Mouse (Mus musculus) cerebellum, postnatal 4 days (tissue): ENCODE data around the gene Prkra.
A peak's percentile ranks its signal among the peaks of the same experiment; 100 is the strongest.
"Not testable (repeated sequence)": the region's sequence is repeated elsewhere in the genome, so short reads cannot be mapped to it uniquely, and the experiment has no call there.

Experiments
- DNase-seq, 2 experiments: peaks; one replicate each; pipeline ENCODE4 v3.0.0; 2022; ENCODE audit warnings: low spot score in 2 of 2, mixed read lengths in 1 of 2

Prkra gene

DNA sequence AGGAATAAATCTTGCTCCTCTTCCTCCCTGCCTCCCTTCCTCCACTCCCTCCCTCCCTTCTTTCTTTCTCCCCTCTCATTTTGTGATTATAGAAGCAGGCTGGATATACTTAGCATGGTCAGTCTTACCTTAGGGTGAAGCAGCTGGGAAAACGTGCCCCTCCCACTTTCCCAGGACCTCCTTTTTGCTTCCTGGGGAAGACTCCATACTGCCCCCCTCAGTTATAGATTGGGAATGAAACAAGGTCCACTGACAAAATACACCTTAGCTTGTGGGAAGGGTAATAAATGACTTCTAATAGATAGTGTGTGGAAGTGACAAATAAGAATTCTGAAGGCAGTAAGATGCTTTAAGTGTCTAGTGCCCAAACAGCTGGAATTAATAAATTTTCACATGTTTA is 8.2 kb upstream of the Prkra start:
- DNase-seq, result no peak

GRCm38 (mm10) chr2:76655444-76655843 is 7.6 kb upstream of the Prkra start:
- DNase-seq, result no peak

DNA sequence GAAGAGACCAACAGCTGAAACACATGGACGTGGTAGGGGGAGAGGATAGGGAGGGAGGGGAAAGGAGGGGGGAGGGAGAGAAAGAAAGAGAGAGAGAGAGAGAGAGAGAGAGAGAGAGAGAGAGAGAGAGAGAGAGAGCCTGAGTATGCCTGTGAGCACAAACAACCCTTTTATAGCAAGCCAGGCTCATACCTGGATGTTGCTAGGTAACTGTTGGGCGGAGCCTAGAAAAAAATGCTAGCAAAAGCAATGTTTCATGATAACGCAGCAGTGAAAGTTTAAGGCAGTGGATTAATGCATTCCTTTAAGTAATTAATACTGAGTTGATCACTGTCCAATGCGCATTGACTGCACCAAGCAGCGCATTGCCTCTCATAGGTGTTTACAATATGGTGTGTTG is 6.8 kb upstream of the Prkra start:
- no peak for DNase-seq

DNA sequence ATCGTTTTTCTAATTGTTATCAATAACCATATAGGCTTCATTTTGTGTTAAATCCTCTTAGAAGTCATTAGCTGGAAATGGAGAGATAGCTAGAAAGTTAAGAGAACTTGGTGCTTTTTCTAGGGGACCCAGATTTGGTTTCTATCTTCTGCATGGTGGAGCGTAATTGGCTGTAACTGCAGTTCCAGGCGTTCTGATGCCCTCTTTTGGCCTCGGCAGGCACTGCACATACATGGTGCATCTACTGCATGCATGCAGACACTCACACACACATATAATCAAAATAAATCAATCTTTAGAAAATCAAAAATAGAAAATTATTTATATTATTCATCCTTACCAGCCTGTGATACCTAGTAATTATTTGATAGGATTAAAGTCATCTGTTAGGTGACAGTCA is 5.3 kb upstream of the Prkra start:
- no peak for DNase-seq

GRCm38 (mm10) chr2:76648666-76649141 is 889 bp upstream of the Prkra start:
- DNase-seq, result no peak

DNA sequence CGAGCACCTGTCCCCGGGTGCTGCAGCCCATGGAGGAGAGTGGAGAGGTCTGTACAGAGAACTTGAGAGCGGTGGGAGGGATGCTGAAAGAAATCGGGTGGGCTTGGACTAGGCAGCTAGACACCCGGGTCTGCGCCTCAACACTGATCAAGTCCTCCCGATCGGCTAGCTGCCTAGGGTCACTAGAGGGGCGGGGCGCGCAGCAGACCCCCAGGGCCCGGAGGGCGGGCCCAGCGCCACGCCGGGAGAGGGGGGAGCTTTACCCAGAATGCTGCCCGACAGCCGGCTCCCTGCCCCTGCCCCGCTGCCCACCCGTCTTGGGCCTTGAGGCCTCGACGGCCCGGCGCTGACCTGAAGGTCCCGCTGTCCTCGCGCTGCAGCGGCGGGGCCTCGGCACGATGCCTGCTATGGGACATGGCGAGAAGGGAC is 360 bp downstream of the Prkra start:
- DNase-seq, result no peak

DNA sequence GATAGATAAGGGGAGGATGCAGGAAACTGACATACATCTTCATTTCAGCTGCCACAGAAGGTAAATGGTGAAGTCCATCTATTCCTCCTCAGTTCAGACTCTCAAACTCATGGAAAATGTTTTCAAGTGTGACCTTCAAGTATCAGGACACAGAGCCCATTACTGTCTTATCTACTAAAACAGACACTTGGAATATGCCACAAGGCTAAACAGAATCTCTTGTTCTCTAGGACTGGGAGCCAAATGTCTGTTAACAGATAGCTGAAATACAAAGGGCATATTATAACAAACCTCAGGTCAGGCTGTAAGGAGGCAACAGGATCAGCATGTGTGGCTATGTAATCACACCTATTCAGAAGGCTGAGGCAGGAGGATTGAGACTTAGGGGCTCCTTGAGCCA is 4.0 kb downstream of the Prkra start:
- DNase-seq, result no peak

DNA sequence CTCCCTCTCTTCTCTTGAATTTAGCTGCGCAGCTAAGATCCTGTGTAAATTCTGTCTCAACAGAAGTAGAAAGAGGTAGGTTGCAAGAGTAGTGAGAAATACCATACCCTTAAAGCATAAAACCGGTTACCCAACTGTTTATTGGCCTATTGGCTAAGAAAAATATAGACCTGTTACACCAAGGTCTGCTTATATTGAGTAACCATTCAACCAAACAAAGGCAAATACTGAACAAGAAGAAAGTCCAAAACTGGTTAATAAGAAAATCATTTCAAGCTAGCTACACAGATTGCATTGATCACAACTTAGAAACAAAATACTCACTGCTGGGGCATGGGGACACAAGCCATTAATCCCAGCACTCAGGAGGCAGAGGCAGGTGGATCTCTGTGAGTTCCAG is 8.2 kb downstream of the Prkra start:
- no peak for DNase-seq

- no peak for DNase-seq
These were observed 16.2 kb downstream of the Prkra start for GRCm38 (mm10) chr2:76631600-76631999.

DNA sequence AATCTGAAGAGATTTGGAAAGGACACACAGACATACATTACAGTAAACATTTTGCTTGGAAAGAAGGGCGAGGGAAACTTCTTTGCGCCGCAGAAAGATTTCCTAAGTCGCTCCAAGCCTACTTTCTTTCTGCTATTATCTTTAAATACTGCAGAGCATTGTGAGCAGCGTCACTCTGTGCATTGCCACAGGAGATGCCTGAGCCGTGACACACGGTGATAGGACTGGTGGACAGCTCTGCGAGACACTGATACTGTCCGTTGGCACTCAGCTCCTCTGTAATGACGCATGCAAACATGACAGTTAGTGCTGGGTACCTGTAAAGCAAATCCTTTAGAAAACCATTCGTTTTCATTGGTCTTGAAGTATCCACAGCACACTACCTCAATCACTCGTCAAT is 17.5 kb downstream of the Prkra start:
- no peak for DNase-seq

DNA sequence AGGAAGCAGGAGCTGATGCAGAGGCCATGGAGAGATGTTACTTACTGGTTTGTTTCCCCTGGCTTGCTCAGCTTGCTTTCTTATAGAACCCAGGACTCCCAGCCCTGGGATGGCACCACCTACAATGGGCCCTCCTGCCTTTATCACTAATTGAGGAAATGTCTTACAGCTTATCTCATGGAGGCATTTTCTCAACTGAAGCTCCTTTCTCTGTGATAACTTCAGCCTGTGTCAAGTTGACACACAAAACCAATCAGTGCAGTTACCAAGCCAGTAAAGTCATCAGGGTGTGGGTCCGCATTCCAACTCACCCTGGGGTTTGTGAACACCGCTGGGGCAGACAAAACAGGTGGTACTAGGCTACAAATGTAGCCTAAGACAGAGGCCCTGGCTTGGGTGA is 25.5 kb downstream of the Prkra start:
- not testable (repeated sequence) for DNase-seq

DNA sequence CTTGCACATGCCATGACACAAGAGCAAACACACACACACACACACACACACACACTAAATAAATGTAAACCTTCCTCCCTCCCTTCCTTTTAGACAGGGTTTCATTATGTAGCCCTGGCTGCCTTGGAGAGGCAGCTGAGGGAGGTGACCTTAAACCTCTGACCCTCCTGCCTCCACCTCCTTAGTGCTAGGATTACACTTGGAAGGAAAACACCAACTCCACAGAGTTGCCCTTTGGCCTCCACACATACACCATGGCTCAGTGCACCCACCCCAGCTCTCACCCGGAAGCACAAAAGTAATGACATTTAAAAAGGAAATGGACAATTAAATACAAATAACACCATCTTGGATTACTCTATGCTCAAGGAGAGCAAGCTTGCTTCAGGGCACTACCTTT is 26.1 kb downstream of the Prkra start:
- DNase-seq, result no peak

GRCm38 (mm10) chr2:76620188-76620587 is 27.6 kb downstream of the Prkra start:
- DNase-seq, result no peak

GRCm38 (mm10) chr2:76618078-76618477 is 29.7 kb downstream of the Prkra start:
- DNase-seq, result peak in 1 of 2 experiments; percentile 41

- no peak for DNase-seq
These were observed 35.8 kb downstream of the Prkra start for GRCm38 (mm10) chr2:76611996-76612395.

DNA sequence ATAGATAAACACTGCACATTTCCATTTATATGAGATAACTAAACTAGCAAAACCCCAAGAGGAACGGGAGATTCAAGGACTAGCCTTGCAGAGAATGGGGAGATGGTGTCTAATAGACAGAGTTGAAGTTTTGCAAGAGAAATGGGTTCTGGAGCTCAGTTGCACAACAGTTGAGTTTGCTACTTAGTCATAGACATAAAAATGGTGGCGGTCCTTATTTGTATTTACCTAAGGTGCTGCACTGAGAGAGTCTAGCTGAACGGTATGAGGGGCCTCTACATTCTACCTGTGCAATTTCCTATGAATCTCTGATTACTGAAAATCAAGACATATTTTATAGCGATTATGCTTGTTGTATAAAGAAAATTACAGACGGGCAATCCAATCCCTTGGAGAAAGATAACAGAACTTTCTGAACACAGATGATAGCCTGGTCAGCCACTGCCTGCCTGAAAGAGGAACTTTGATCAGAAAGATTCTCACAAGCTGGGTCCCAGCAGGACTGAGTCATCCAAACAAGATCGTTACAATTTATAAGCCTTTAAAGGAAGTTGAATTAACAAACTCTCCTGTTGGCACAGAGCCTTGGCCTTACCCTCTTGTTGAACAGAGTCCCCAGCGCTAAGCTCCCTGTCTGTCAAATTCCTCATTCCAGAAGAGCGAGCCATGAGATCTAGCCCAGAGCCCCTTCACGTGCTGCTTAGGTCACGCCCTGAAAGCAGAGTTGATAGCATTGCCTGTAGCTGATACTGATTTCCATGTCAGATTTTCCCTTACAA is 37.3 kb downstream of the Prkra start:
- no peak for DNase-seq

DNA sequence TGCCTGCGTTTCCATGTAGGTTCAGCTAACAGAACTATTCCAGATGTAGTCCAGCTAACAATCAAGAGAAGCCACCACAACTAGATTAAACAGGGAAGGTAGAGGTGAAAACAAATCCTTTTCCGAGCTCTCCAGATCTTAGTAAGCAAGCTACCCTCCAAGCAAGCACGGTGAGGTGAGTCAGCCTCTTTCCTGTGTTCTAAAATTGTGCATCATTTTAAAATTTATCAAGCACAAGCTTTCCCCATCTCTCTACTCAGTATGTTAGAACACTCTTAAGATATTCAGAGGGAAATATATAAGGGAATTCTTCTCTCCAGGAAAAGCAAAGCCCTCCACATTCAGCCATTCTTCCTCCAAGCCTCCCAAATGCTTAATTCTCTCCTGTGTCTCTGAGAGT is 41.1 kb downstream of the Prkra start:
- no peak for DNase-seq

- no peak for DNase-seq
These were observed 45.6 kb downstream of the Prkra start for GRCm38 (mm10) chr2:76602256-76602655.

DNA sequence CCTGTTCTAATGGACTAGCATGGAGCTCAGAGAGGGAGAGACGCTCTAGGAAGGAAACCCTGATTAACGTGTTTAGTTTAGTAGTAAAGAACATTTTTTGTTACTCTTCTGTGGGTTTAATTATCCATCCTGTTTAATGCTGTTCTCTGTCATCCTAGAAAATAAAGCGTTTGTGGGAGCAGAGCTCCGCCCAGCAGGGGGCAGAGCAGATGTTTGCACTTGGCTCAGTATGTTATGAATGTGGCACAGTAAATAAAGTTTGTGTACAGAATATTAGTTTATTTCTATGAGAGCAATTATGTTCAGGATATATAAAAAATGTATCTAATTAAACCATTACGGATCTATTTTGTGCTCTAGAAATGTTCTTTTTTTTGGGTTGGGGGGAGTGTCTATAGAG is 48.6 kb downstream of the Prkra start:
- no peak for DNase-seq

GRCm38 (mm10) chr2:76597521-76597920 is 50.3 kb downstream of the Prkra start:
- no peak for DNase-seq

DNA sequence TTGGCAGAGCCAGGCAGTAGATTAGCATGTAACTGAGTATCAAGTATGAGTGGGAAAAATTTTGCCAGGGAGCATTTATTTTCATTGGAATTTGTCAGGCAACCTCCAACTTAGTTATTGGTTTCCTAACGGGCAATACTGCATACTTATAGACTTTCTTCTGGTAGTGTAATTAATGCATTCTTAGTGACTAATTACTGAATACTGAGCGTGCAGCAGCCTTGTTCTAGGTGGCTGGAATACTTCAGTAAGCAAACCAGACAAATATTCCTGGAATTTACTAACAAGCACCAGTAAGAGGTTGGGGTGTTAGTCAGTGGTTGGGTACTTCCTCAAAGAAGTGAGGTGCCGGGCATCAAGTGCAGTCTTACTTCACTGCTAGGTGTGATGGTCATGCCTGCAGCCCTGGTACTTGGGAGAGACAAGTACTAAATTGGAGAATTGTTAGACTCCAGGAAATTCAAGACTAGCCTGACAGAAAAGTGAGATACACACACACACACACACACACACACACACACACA is 55.4 kb downstream of the Prkra start:
- DNase-seq, result no peak

DNA sequence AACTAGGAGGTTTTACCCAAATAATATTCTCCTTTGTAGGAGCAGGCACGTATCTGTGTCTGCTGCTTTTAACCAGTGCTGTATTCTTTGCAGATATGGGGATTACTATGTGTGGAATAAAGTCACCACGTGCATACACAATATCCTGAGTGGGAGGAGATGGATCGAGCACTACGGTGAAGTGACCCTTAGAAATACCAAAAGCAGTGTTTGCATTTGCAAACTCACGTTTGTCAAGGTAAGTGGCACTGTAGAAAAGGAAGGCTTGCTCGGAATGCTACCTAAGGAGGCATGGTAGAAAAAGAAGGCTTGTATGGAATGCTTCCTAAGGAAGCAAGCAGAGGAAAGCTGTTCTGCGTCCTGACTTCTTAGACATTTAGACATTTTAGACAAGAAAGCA is 57.6 kb downstream of the Prkra start:
- no peak for DNase-seq

DNA sequence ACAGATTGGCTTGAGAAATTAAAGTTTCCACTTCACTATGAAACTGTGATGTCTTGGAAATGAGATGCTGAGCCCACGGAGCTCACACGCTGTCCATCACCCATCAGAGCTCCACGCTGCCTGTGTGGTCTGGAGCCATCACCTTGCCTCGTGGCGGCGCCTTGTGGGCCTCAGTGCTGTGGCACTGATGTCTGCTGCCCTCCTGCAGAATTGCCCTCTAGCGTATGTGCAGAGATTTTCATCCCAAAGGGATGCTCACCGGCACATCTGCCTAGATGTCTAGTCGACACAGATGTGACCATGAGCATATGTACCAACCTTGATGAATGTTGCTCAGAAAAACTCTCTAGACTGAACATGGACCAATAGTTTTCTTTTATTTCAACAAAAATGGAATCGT is 60.9 kb downstream of the Prkra start:
- DNase-seq, result no peak

DNA sequence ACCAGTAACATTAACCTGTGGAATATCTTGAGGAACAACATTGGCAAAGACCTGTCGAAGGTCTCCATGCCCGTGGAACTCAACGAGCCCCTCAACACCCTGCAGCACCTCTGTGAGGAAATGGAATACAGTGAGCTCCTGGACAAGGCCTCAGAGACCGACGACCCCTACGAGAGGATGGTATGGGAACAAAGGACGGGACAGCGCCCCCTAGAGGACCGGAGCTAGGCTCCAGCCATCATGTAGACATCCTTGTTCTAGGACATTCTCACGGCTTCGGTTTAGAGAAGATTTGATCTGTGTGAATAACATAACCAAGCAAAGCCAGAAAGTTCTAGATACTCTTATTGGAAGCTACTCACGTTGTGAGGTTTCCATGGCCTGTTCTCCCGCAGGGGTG is 62.7 kb downstream of the Prkra start:
- no peak for DNase-seq
